Comparison of ENCODE assay signal across 10 mouse cellular contexts in the genomic region with DNA sequence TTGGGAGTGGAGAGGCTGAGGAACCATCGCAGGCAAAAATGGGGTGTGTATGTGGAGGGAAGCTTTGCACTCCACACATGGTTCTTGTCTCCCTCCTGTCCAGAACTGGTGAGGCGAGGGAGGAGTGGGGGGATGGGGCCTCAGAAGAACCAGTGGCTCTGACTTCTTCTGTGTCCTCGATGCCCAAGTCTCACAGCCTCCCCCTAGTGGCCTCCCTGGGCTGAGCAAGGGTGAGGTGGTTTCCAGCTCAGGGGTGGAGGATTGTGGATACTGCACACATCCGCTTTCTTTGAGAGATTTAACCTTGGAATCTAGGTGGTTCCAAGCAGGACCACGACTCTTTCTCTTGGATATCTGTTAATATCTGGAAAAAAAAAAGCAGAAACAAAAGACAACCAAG. TPM values are rescaled to one million over a fixed set of nuclear protein-coding genes. Genes with fewer than 3 reads are reported as not detected.
A peak's percentile ranks its signal among the peaks of the same experiment; 100 is the strongest.
DNase-seq lines count a peak whose midpoint lies in the region; ATAC-seq and TF ChIP-seq lines count a peak whose summit lies in the region.
"Had no signal": no experiment of that assay in that cellular context is flagged by ENCODE, and none has a peak within 500 bp of the region (broad histone marks: within the 10 kb centered on the region; RNA-seq: fewer than 3 reads in every experiment).

No protein-coding gene starts in this region.

- no peaks in the 10 kb centered on the region for H3K9me3 ChIP-seq in forebrain, embryonic 10.5 days
- H3K9me3 ChIP-seq in forebrain, embryonic 13.5 days (replicated peaks), result no peaks in the 10 kb centered on the region
- H3K9me3 ChIP-seq in embryonic facial prominence, embryonic 14.5 days (ENCODE audit: control insufficient read depth, low read length), result no peaks in the 10 kb centered on the region
- H3K9me3 ChIP-seq: heart, embryonic 13.5 days; neural tube, embryonic 13.5 days had no signal

- H3K4me1 ChIP-seq in forebrain, embryonic 10.5 days, result no peaks in the 10 kb centered on the region
- no peaks in the 10 kb centered on the region for H3K4me1 ChIP-seq in forebrain, embryonic 13.5 days
- no peaks in the 10 kb centered on the region for H3K4me1 ChIP-seq in bone marrow, adult 2 months (ENCODE audit: control insufficient read depth, insufficient read depth, low read length)
- no peaks in the 10 kb centered on the region for H3K4me1 ChIP-seq in embryonic facial prominence, embryonic 14.5 days (ENCODE audit: control insufficient read depth, insufficient read depth, low read length)
- H3K4me1 ChIP-seq: neural tube, embryonic 13.5 days had no signal

- no peak for TF ChIP-seq POLR2A in bone marrow, adult 2 months (IDR thresholded peaks at IDR 0.05; ENCODE audit: borderline replicate concordance, control insufficient read depth, low read depth, low read length)

- H3K9ac ChIP-seq in forebrain, embryonic 13.5 days, result no peak overlapping the region
- no peak overlapping the region for H3K9ac ChIP-seq in embryonic facial prominence, embryonic 14.5 days (ENCODE audit: low read depth, low read length)
- H3K9ac ChIP-seq: heart, embryonic 13.5 days; neural tube, embryonic 13.5 days had no signal

- TF ChIP-seq CTCF in bone marrow, adult 2 months (IDR thresholded peaks at IDR 0.05; ENCODE audit: control insufficient read depth, insufficient read depth, low read length), result peak; percentile 76

- WGBS in forebrain, embryonic 10.5 days, result 41% methylated on average over 5 of the region's 5 CpGs
- 39% methylated on average over 5 of the region's 5 CpGs for WGBS in forebrain, embryonic 13.5 days
- 25% methylated on average over 5 of the region's 5 CpGs for WGBS in bone marrow, adult 2 months
- WGBS in embryonic facial prominence, embryonic 14.5 days, result 32% methylated on average over 5 of the region's 5 CpGs

- peak; percentile 39 for DNase-seq in forebrain, embryonic 10.5 days (ENCODE audit: extremely low spot score, low spot score)
- peak; percentile 69 to 72 for DNase-seq in B cell, adult 2 months
- peak; percentile 26 for DNase-seq in embryonic facial prominence, embryonic 14.5 days (ENCODE audit: low spot score)
- DNase-seq in kidney, postnatal 25 days, result peak; percentile 64 to 69
- DNase-seq in lung, postnatal 10 days, result peak; percentile 77
- peak; percentile 38 for DNase-seq in right cerebral cortex, postnatal 4 days

- ATAC-seq in forebrain, embryonic 13.5 days, result no peak
- no peak for ATAC-seq in embryonic facial prominence, embryonic 14.5 days (ENCODE audit: low read depth)

- no peak overlapping the region for H3K4me2 ChIP-seq in forebrain, embryonic 13.5 days
- H3K4me2 ChIP-seq in embryonic facial prominence, embryonic 14.5 days (ENCODE audit: low read depth, low read length), result no peak overlapping the region
- H3K4me2 ChIP-seq: heart, embryonic 13.5 days; neural tube, embryonic 13.5 days had no signal

- H3K27me3 ChIP-seq in forebrain, embryonic 10.5 days (ENCODE audit: poor library complexity, severe bottlenecking), result no peaks in the 10 kb centered on the region
- no peaks in the 10 kb centered on the region for H3K27me3 ChIP-seq in forebrain, embryonic 13.5 days
- no peaks in the 10 kb centered on the region for H3K27me3 ChIP-seq in embryonic facial prominence, embryonic 14.5 days (replicated peaks; ENCODE audit: control insufficient read depth, insufficient read depth, low read length)
- H3K27me3 ChIP-seq: neural tube, embryonic 13.5 days had no signal

- no peak overlapping the region for H3K4me3 ChIP-seq in forebrain, embryonic 10.5 days
- no peak overlapping the region for H3K4me3 ChIP-seq in forebrain, embryonic 13.5 days
- no peak overlapping the region for H3K4me3 ChIP-seq in bone marrow, adult 2 months (replicated peaks; ENCODE audit: control insufficient read depth, low read depth, low read length)
- H3K4me3 ChIP-seq in embryonic facial prominence, embryonic 14.5 days (ENCODE audit: low read depth, low read length), result no peak overlapping the region
- H3K4me3 ChIP-seq: heart, embryonic 13.5 days; neural tube, embryonic 13.5 days had no signal

- H3K36me3 ChIP-seq in forebrain, embryonic 10.5 days (replicated peaks), result no peaks in the 10 kb centered on the region
- H3K36me3 ChIP-seq in forebrain, embryonic 13.5 days (ENCODE audit: poor library complexity, severe bottlenecking), result no peaks in the 10 kb centered on the region
- H3K36me3 ChIP-seq in embryonic facial prominence, embryonic 14.5 days (ENCODE audit: control insufficient read depth, insufficient read depth, low read length), result no peaks in the 10 kb centered on the region
- H3K36me3 ChIP-seq: heart, embryonic 13.5 days; neural tube, embryonic 13.5 days had no signal

- no peak overlapping the region for H3K27ac ChIP-seq in forebrain, embryonic 10.5 days
- H3K27ac ChIP-seq in forebrain, embryonic 13.5 days, result no peak overlapping the region
- H3K27ac ChIP-seq in bone marrow, adult 2 months (ENCODE audit: control insufficient read depth, insufficient read depth, low read depth, low read length, poor library complexity), result no peak overlapping the region
- no peak overlapping the region for H3K27ac ChIP-seq in embryonic facial prominence, embryonic 14.5 days (replicated peaks; ENCODE audit: low read depth, low read length)
- H3K27ac ChIP-seq: heart, embryonic 13.5 days; neural tube, embryonic 13.5 days had no signal

RNA-seq across cellular contexts. Expression of a gene that starts 44.5 kb away (rescaled TPM):
- not detected in 2 replicates for polyA plus RNA-seq in forebrain, embryonic 10.5 days (2016; fragmentation: Nextera tagmentation; extraction: Ambion mirVana)
- polyA plus RNA-seq in forebrain, embryonic 13.5 days (2015; fragmentation: Nextera tagmentation; extraction: Ambion mirVana), result not detected in 2 replicates
- polyA plus RNA-seq in bone marrow, adult 2 months (2011; ENCODE audit: insufficient read depth, insufficient read length, low replicate concordance, missing spikeins), result not detected in 2 replicates
- 2.8 and 5.7 TPM in 2 replicates for polyA plus RNA-seq in embryonic facial prominence, embryonic 14.5 days (2014; fragmentation: Nextera tagmentation; extraction: Ambion mirVana)
- polyA plus RNA-seq: heart, embryonic 13.5 days had no signal

Comparison
In these comparisons a context has a peak if more than half of its experiments do, and no peak if none do; other contexts are left out.
1. DNase-seq: peak in every context shown above with its lines; median percentile 77 in lung, postnatal 10 days; 70 in B cell, adult 2 months; 66 in kidney, postnatal 25 days; 39 in forebrain, embryonic 10.5 days; 38 in right cerebral cortex, postnatal 4 days; 26 in embryonic facial prominence, embryonic 14.5 days.